Mouse (Mus musculus) kidney, embryonic 16.5 days (tissue): ENCODE measurements around the gene Mau2. TPM values are rescaled to one million over a fixed set of nuclear protein-coding genes. Genes with fewer than 3 reads are reported as not detected.

Experiments
- ATAC-seq: fragments of 200-750 bp; cut with Nextera tagmentation; 2 replicates; pipeline ENCODE4 v1.8.0; 2017; ENCODE audit warnings: moderate TSS enrichment; ENCODE audit not compliant: low FRiP score, low TSS enrichment
- H3K27ac ChIP-seq: fragments of 300-500 bp; sonication (generic); 2 replicates; pipeline ENCODE4 v1.5.1; 2014; ENCODE audit warnings: low read length
- H3K27me3 ChIP-seq: fragments of 300-500 bp; sonication (generic); 2 replicates; pipeline ENCODE4 v1.6.1; 2014; ENCODE audit warnings: low read length, control low read depth, mixed read lengths; ENCODE audit not compliant: insufficient read depth
- H3K36me3 ChIP-seq: fragments of 300-500 bp; sonication (generic); 2 replicates; pipeline ENCODE4 v1.6.1; 2014; ENCODE audit warnings: low read length, control low read depth, mixed read lengths; ENCODE audit not compliant: insufficient read depth
- H3K4me1 ChIP-seq: fragments of 300-500 bp; sonication (generic); 2 replicates; pipeline ENCODE4 v1.6.1; 2014; ENCODE audit warnings: low read length, control low read depth, mixed read lengths; ENCODE audit not compliant: insufficient read depth
- H3K4me2 ChIP-seq: fragments of 300-500 bp; sonication (generic); replicated peaks from 2 replicates; pipeline ENCODE4 v1.6.1; 2014; ENCODE audit warnings: low read depth, low read length
- H3K4me3 ChIP-seq: fragments of 300-500 bp; sonication (generic); 2 replicates; pipeline ENCODE4 v1.5.1; 2014; ENCODE audit warnings: mild to moderate bottlenecking, low read length
- H3K9ac ChIP-seq: fragments of 300-500 bp; sonication (generic); replicated peaks from 2 replicates; pipeline ENCODE4 v1.6.1; 2014; ENCODE audit warnings: low read length
- H3K9me3 ChIP-seq: fragments of 300-500 bp; sonication (generic); 2 replicates; pipeline ENCODE4 v1.6.1; 2016; ENCODE audit warnings: low read length, control low read depth
- WGBS: fragments of 180-500 bp; shearing (Covaris S2); extraction: QIAGEN DNeasy Blood & Tissue Kit; methylation state at CpG from one replicate; pipeline ENCODE4 v1.1.7; 2014; 5-methylcytosine and 5-hydroxymethylcytosine counted together
- polyA plus RNA-seq: library from polyadenylated mRNA; unstranded; fragments of >200 nt; fragmentation: Nextera tagmentation; extraction: Ambion mirVana; gene quantifications from 2 replicates; pipeline ENCODE4 v1.2.1, GENCODE M21; 2015

The Mau2 gene
- polyA plus RNA-seq = 54.3 and 62.4 TPM in 2 replicates

- H3K4me2 ChIP-seq = peak within 1 kb of the TSS; percentile 84
- H3K27ac ChIP-seq = peak within 1 kb of the TSS; percentile 80
- WGBS = under 1% methylated on average over 65 of the region's 65 CpGs
- peak within 1 kb of the TSS; percentile 93 for H3K4me3 ChIP-seq
- no peaks in the 10 kb centered on the region for H3K9me3 ChIP-seq
- ATAC-seq = peak; percentile 96
- peaks cover 32% of the 10 kb centered on the region for H3K4me1 ChIP-seq
- H3K36me3 ChIP-seq = no peaks in the 10 kb centered on the region
- no peaks in the 10 kb centered on the region for H3K27me3 ChIP-seq
- peak within 1 kb of the TSS; percentile 81 for H3K9ac ChIP-seq
Observed at GRCm38 (mm10) chr8:70042583-70043455, at the start of gene Mau2, which contains the start of gene Sugp1. Mau2 (minus strand) TSS chr8:70042734. Sugp1 (plus strand) TSS chr8:70042813.

- H3K4me1 ChIP-seq = 0 out of 2 replicates have a peak, but pooled peaks cover 4% of the 10 kb centered on the region
- no peak overlapping the region for H3K9ac ChIP-seq
- ATAC-seq = no peak
- no peak overlapping the region for H3K4me2 ChIP-seq
- 61% methylated on average over 9 of the region's 9 CpGs for WGBS
- H3K36me3 ChIP-seq = no peaks in the 10 kb centered on the region
- no peaks in the 10 kb centered on the region for H3K9me3 ChIP-seq
- H3K27ac ChIP-seq = no peak overlapping the region
- H3K4me3 ChIP-seq = no peak overlapping the region
- H3K27me3 ChIP-seq = peaks cover 67% of the 10 kb centered on the region
Observed at GRCm38 (mm10) chr8:70089296-70089960, 46.9 kb upstream of the Mau2 start.

GRCm38 (mm10) chr8:70087836-70088650 is 45.5 kb upstream of the Mau2 start:
- Histone ChIP-seq H3K4me2 (peak overlapping the region; percentile 51), H3K4me3 (peak overlapping the region; percentile 38), H3K36me3 (no peaks in the 10 kb centered on the region), H3K27ac (no peak overlapping the region), H3K9me3 (no peaks in the 10 kb centered on the region), H3K27me3 (peaks cover 79% of the 10 kb centered on the region), H3K4me1 (peaks cover 12% of the 10 kb centered on the region), H3K9ac (peak overlapping the region; percentile 34)
- WGBS = 4% methylated on average over 56 of the region's 56 CpGs
- peak; percentile 52 for ATAC-seq

DNA sequence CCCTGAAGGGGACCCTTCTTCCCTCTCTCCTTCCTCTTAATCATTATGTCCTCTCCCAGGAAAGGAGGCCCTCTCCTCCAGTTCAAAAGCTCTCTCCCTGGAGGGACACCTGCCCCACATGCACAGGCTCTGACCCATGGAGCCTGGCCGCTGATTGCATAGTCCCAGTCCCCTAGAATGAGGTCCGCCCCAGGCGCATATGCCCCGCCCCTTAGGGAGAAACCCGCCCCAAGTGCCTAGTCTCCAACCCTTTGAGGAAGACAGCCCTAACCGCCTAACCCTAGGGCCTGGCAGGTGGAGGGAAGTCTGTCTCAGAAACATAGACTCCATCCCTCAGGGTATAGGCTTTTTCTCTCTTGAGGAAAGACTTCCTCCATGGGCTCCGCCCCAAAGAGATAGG is 44.7 kb upstream of the Mau2 start:
- 7% methylated on average over 7 of the region's 7 CpGs for WGBS
- peak; percentile 28; the same call in 1 of the 2 replicates for ATAC-seq
- no peak overlapping the region for H3K4me3 ChIP-seq

GRCm38 (mm10) chr8:70086151-70086550 is 43.6 kb upstream of the Mau2 start:
- no peak overlapping the region for H3K9ac ChIP-seq
- no peaks in the 10 kb centered on the region for H3K9me3 ChIP-seq
- H3K4me2 ChIP-seq = no peak overlapping the region
- no peak overlapping the region for H3K4me3 ChIP-seq
- no peaks in the 10 kb centered on the region for H3K36me3 ChIP-seq
- WGBS = 41% methylated on average over 1 of the region's 1 CpGs
- H3K4me1 ChIP-seq = peaks cover 12% of the 10 kb centered on the region
- no peak for ATAC-seq
- H3K27me3 ChIP-seq = peaks cover 92% of the 10 kb centered on the region
- no peak overlapping the region for H3K27ac ChIP-seq

More for the DNA sequence above, 44.7 kb upstream of the Mau2 start:
- peaks cover 12% of the 10 kb centered on the region for H3K4me1 ChIP-seq
- H3K9ac ChIP-seq = no peak overlapping the region
- peaks cover 87% of the 10 kb centered on the region for H3K27me3 ChIP-seq
- H3K4me2 ChIP-seq = no peak overlapping the region
- no peak overlapping the region for H3K27ac ChIP-seq
- no peaks in the 10 kb centered on the region for H3K9me3 ChIP-seq
- no peaks in the 10 kb centered on the region for H3K36me3 ChIP-seq

DNA sequence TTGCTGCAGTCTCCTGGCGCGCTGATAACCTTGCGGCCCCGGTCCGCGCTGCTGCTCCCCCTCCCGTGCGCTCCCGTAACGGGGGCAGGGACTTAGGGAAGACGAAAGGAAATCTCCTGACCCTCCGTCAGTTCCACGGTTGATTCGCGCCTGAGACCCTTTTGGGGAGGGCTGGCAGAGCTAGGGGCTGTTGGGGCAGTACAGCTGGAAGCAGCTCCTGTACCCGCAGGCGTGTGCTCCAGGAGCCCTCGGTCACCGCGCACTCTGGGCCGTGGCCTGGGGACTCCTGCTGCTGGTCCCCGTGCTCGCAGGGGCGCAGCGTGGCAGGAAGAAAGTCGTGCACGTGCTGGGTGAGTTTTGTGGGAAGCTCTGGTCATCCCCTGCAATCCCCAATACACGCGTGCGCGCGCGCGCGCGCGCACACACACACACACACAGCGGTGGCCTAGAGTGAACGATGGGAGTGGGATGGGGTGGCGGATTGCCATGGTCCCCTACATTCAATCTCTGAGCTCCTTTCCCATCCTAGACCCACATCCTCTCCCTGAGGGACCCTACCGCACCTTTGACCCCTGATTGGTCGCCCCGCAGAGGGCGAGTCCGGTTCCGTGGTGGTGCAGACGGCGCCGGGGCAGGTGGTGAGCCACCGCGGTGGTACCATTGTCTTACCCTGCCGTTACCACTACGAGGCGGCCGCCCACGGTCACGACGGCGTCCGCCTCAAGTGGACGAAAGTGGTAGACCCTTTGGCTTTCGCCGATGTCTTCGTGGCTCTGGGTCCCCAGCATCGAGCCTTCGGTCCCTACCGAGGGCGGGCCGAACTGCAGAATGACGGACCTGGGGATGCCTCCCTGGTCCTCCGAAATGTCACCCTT is 41.9 kb upstream of the Mau2 start:
- 2% methylated on average over 65 of the region's 71 CpGs for WGBS
- Histone ChIP-seq H3K36me3 (no peaks in the 10 kb centered on the region), H3K4me1 (peaks cover 12% of the 10 kb centered on the region), H3K27me3 (peaks cover 78% of the 10 kb centered on the region), H3K9me3 (no peaks in the 10 kb centered on the region), H3K9ac (peak overlapping the region; percentile 9; the same call in 1 of the 2 replicates), H3K27ac (no peak overlapping the region), H3K4me2 (peak overlapping the region; percentile 66), H3K4me3 (peak overlapping the region; percentile 46)
- ATAC-seq = peak; percentile 17; the same call in 1 of the 2 replicates

DNA sequence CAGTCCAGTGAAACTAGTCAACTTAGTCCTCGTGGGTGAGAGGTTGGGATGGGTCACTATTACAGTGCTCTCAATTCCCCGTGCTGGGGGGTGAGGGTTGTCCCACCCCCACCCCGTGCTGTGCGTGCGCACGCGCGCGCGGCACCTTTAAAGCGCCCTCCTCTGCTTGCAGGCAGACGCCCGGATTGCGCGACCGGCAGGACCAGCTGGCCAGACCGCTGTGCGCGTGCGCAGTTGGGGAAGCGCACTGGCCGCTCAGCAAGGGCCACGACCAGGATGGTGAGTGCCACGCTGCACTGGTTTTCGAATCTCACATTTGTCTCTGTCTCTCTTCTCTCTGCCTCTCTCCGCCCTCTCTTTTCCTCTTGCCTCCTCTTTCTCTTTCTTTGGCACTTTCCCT is 40.8 kb upstream of the Mau2 start, which contains the start of gene Hapln4:
Gene Hapln4 (plus strand): TSS at position 173 of the 400 bp plus-strand sequence.
- Histone ChIP-seq H3K27ac (no peak within 1 kb of the TSS), H3K4me3 (peak within 1 kb of the TSS; percentile 46), H3K9ac (peak within 1 kb of the TSS; percentile 9; the same call in 1 of the 2 replicates), H3K4me2 (peak within 1 kb of the TSS; percentile 66), H3K27me3 (peaks cover 66% of the 10 kb centered on the region), H3K36me3 (no peaks in the 10 kb centered on the region), H3K4me1 (peaks cover 12% of the 10 kb centered on the region), H3K9me3 (no peaks in the 10 kb centered on the region)
- 1% methylated on average over 26 of the region's 26 CpGs for WGBS
- 0 out of 2 replicates have a peak, but pooled peaks have one; percentile 47 for ATAC-seq

GRCm38 (mm10) chr8:70081976-70082375 is 39.4 kb upstream of the Mau2 start:
- H3K27me3 ChIP-seq = peaks cover 53% of the 10 kb centered on the region
- H3K9ac ChIP-seq = no peak overlapping the region
- 84% methylated on average over 2 of the region's 2 CpGs for WGBS
- H3K4me2 ChIP-seq = no peak overlapping the region
- no peak for ATAC-seq
- no peak overlapping the region for H3K4me3 ChIP-seq
- H3K27ac ChIP-seq = no peak overlapping the region
- peaks cover 9% of the 10 kb centered on the region for H3K4me1 ChIP-seq
- H3K9me3 ChIP-seq = no peaks in the 10 kb centered on the region
- H3K36me3 ChIP-seq = no peaks in the 10 kb centered on the region
